Mouse (Mus musculus) olfactory bulb, adult 2 months (tissue): ENCODE measurements around the gene 2900026A02Rik.

ENCODE experiments used
- CTCF ChIP-seq: fragments of 200-500 bp; IDR thresholded peaks from 2 replicates; pipeline ENCODE4 v1.5.1; 2012; ENCODE audit warnings: low read depth, mild to moderate bottlenecking, low read length, moderate library complexity; ENCODE audit not compliant: insufficient read depth
- POLR2A ChIP-seq: fragments of 200-500 bp; IDR thresholded peaks from 2 replicates; pipeline ENCODE4 v1.6.1; 2012; ENCODE audit warnings: mild to moderate bottlenecking, low read depth, low read length, moderate library complexity; ENCODE audit not compliant: insufficient read depth

DNA sequence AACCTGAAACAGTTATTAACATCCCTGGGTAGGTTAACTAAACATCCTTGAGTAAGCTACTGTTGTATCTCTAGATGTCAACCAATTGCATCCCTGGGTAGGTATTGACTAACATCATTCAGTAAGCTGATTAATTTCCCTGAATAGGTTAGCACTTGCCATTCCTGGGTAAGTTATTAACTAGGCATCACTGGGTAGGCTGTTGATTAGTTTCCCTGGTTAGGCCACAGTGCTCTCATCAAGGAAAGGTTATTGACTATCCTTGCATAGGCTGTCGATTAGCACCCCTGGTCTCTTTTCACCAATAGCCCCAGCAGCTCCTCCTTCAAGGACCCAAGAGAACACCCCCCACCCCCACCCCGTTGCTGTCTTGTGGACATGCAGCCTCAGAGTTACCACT, 135.1 kb downstream of the 2900026A02Rik start:
- TF ChIP-seq CTCF (no peak), POLR2A (no peak)
